Mouse (Mus musculus): Measurements from ENCODE around the gene Cep350.

Gene Cep350

GRCm38 (mm10) chr1:155973068-155973718, at the start of gene Cep350:
Gene Cep350 (minus strand): TSS chr1:155973255.
- in situ Hi-C loops (cut with MboI; ENCODE audit: low sequenced_read_pairs), result no loop called here

GRCm38 (mm10) chr1:156020402-156020801, 47.3 kb upstream of the Cep350 start:
- in situ Hi-C loops (cut with MboI; ENCODE audit: low sequenced_read_pairs), result no loop called here

GRCm38 (mm10) chr1:156019800-156020199, 46.7 kb upstream of the Cep350 start:
- in situ Hi-C loops (cut with MboI; ENCODE audit: low sequenced_read_pairs), result no loop called here

- in situ Hi-C loops (cut with MboI; ENCODE audit: low sequenced_read_pairs), result no loop called here
Measured at GRCm38 (mm10) chr1:156009003-156009402, 35.9 kb upstream of the Cep350 start.

- in situ Hi-C loops (cut with MboI; ENCODE audit: low sequenced_read_pairs), result no loop called here
Measured at GRCm38 (mm10) chr1:156005906-156006305, 32.9 kb upstream of the Cep350 start.

- in situ Hi-C loops (cut with MboI; ENCODE audit: low sequenced_read_pairs), result no loop called here
Measured at GRCm38 (mm10) chr1:156003201-156003935, 30.3 kb upstream of the Cep350 start.

- in situ Hi-C loops (cut with MboI; ENCODE audit: low sequenced_read_pairs), result no loop called here
Measured at GRCm38 (mm10) chr1:156002366-156002765, 29.3 kb upstream of the Cep350 start.

- in situ Hi-C loops (cut with MboI; ENCODE audit: low sequenced_read_pairs), result no loop called here
Measured at GRCm38 (mm10) chr1:155995612-155996011, 22.6 kb upstream of the Cep350 start.

- in situ Hi-C loops (cut with MboI; ENCODE audit: low sequenced_read_pairs), result no loop called here
Measured at GRCm38 (mm10) chr1:155994524-155994923, 21.5 kb upstream of the Cep350 start.

GRCm38 (mm10) chr1:155990391-155990790, 17.3 kb upstream of the Cep350 start:
- in situ Hi-C loops (cut with MboI; ENCODE audit: low sequenced_read_pairs), result no loop called here

GRCm38 (mm10) chr1:155989387-155989786, 16.3 kb upstream of the Cep350 start:
- in situ Hi-C loops (cut with MboI; ENCODE audit: low sequenced_read_pairs), result no loop called here

- in situ Hi-C loops (cut with MboI; ENCODE audit: low sequenced_read_pairs), result no loop called here
Measured at GRCm38 (mm10) chr1:155987625-155988024, 14.6 kb upstream of the Cep350 start.

- in situ Hi-C loops (cut with MboI; ENCODE audit: low sequenced_read_pairs), result no loop called here
Measured at GRCm38 (mm10) chr1:155974931-155975330, 1.9 kb upstream of the Cep350 start.

GRCm38 (mm10) chr1:155973719-155974379, 794 bp upstream of the Cep350 start:
- in situ Hi-C loops (cut with MboI; ENCODE audit: low sequenced_read_pairs), result no loop called here

GRCm38 (mm10) chr1:155972146-155973067, 648 bp downstream of the Cep350 start:
- in situ Hi-C loops (cut with MboI; ENCODE audit: low sequenced_read_pairs), result no loop called here

- in situ Hi-C loops (cut with MboI; ENCODE audit: low sequenced_read_pairs), result no loop called here
Measured at GRCm38 (mm10) chr1:155949170-155949569, 23.9 kb downstream of the Cep350 start.

- in situ Hi-C loops (cut with MboI; ENCODE audit: low sequenced_read_pairs), result no loop called here
Measured at GRCm38 (mm10) chr1:155944361-155944760, 28.7 kb downstream of the Cep350 start.

GRCm38 (mm10) chr1:155937416-155937815, 35.6 kb downstream of the Cep350 start:
- in situ Hi-C loops (cut with MboI; ENCODE audit: low sequenced_read_pairs), result no loop called here

GRCm38 (mm10) chr1:155934702-155935101, 38.4 kb downstream of the Cep350 start:
- in situ Hi-C loops (cut with MboI; ENCODE audit: low sequenced_read_pairs), result no loop called here

GRCm38 (mm10) chr1:155903561-155903960, 69.5 kb downstream of the Cep350 start:
- in situ Hi-C loops (cut with MboI; ENCODE audit: low sequenced_read_pairs), result no loop called here

GRCm38 (mm10) chr1:155901348-155901747, 71.7 kb downstream of the Cep350 start:
- in situ Hi-C loops (cut with MboI; ENCODE audit: low sequenced_read_pairs), result no loop called here

Data from CH12F3 (cell line).